Mouse (Mus musculus): ENCODE data around the gene B3gnt2. TPM values are rescaled to one million over a fixed set of nuclear protein-coding genes. Genes with fewer than 3 reads are reported as not detected.

The B3gnt2 gene
- polyA plus RNA-seq, 1 experiment, result 20.5 TPM

- no peak for TF ChIP-seq POLR2A (IDR thresholded peaks at IDR 0.05; ENCODE audit: borderline replicate concordance, low read depth, low read length)
- TF ChIP-seq CTCF (IDR thresholded peaks at IDR 0.05; ENCODE audit: low read depth, low read length), result no peak
- H3K4me3 ChIP-seq (ENCODE audit: insufficient read depth, low read length), result no peak overlapping the region
- H3K27ac ChIP-seq (ENCODE audit: insufficient read depth, low read depth, low read length), result no peak overlapping the region
- no peaks in the 10 kb centered on the region for H3K4me1 ChIP-seq (ENCODE audit: control insufficient read depth, insufficient read depth, low read length)
Observed at GRCm38 (mm10) chr11:22732907-22733306, 127.9 kb downstream of the B3gnt2 start.

DNA sequence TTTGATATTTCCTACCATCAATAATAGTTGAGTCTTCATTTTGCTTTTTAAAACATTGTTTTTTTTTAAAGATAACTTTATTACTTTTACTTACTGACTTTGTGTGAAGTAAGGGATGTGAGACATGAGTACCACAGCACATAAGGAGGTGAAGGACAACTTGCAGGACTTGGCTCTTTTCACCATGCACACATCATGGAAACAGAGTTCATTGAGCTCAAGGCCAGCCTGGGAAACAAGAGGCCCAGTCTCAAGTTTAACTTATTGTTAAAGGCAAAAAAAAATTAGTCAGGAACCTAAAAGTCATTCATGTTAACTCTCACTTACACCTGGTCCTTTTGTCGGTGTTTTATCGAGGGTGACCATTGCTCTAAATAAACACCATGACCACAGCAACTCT, 137.7 kb downstream of the B3gnt2 start:
- TF ChIP-seq POLR2A (IDR thresholded peaks at IDR 0.05; ENCODE audit: borderline replicate concordance, low read depth, low read length) (no peak), CTCF (IDR thresholded peaks at IDR 0.05; ENCODE audit: low read depth, low read length) (no peak)

GRCm38 (mm10) chr11:22720096-22720495, 140.7 kb downstream of the B3gnt2 start:
- Histone ChIP-seq H3K27ac (ENCODE audit: insufficient read depth, low read depth, low read length) (no peak overlapping the region), H3K4me1 (ENCODE audit: control insufficient read depth, insufficient read depth, low read length) (peaks cover 7% of the 10 kb centered on the region), H3K4me3 (ENCODE audit: insufficient read depth, low read length) (no peak overlapping the region)
- no peak for TF ChIP-seq CTCF (IDR thresholded peaks at IDR 0.05; ENCODE audit: low read depth, low read length)
- no peak for TF ChIP-seq POLR2A (IDR thresholded peaks at IDR 0.05; ENCODE audit: borderline replicate concordance, low read depth, low read length)

More for the DNA sequence above, 137.7 kb downstream of the B3gnt2 start:
- no peak overlapping the region for H3K27ac ChIP-seq (ENCODE audit: insufficient read depth, low read depth, low read length)
- no peak overlapping the region for H3K4me3 ChIP-seq (ENCODE audit: insufficient read depth, low read length)
- H3K4me1 ChIP-seq (ENCODE audit: control insufficient read depth, insufficient read depth, low read length), result peaks cover 7% of the 10 kb centered on the region

DNA sequence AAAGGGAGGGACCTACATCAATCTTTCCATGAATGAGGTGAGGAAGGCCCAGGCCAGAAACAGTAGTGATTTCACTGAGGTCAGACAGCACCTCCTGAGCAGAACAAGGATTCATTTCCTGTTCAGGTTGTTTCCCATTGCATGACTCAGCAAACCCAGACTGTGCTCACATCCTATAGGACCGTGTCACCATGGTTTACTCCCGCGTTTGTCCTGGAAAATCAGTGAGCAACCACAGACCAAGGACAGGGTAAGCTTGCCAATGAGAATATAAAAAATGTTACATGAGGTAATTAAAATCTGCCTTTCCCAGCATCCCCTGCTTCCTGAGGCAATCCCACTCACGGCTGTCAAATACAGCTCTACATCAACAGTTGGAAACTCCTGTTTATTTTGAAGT, 141.2 kb downstream of the B3gnt2 start:
- no peak overlapping the region for H3K27ac ChIP-seq (ENCODE audit: insufficient read depth, low read depth, low read length)
- no peak for TF ChIP-seq CTCF (IDR thresholded peaks at IDR 0.05; ENCODE audit: low read depth, low read length)
- no peak for TF ChIP-seq POLR2A (IDR thresholded peaks at IDR 0.05; ENCODE audit: borderline replicate concordance, low read depth, low read length)
- no peak overlapping the region for H3K4me3 ChIP-seq (ENCODE audit: insufficient read depth, low read length)
- peaks cover 7% of the 10 kb centered on the region for H3K4me1 ChIP-seq (ENCODE audit: control insufficient read depth, insufficient read depth, low read length)

GRCm38 (mm10) chr11:22718036-22718435, 142.7 kb downstream of the B3gnt2 start:
- Histone ChIP-seq H3K4me1 (ENCODE audit: control insufficient read depth, insufficient read depth, low read length) (peaks cover 7% of the 10 kb centered on the region), H3K27ac (ENCODE audit: insufficient read depth, low read depth, low read length) (no peak overlapping the region), H3K4me3 (ENCODE audit: insufficient read depth, low read length) (no peak overlapping the region)
- TF ChIP-seq CTCF (IDR thresholded peaks at IDR 0.05; ENCODE audit: low read depth, low read length) (no peak), POLR2A (IDR thresholded peaks at IDR 0.05; ENCODE audit: borderline replicate concordance, low read depth, low read length) (no peak)

DNA sequence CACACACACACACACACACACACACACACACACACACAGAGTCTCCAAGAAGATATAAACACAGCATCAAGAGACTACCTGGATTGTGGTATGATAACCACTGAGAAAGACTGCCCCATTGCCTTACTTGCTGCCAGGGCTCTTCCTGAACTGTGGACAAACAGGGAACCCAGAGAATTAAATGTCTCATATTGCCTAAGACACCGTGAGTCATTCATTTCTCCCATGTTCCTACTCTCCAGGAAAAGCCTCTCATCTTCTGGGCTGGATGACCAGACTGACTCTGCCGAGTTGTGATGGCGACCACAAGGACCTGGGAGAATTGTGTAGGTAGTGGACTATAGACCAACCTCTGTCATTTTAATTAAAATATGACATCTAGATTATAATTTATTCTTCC, 149.4 kb downstream of the B3gnt2 start:
- TF ChIP-seq CTCF (IDR thresholded peaks at IDR 0.05; ENCODE audit: low read depth, low read length), result no peak
- TF ChIP-seq POLR2A (IDR thresholded peaks at IDR 0.05; ENCODE audit: borderline replicate concordance, low read depth, low read length), result no peak
- Histone ChIP-seq H3K4me1 (ENCODE audit: control insufficient read depth, insufficient read depth, low read length) (peaks cover 14% of the 10 kb centered on the region), H3K27ac (ENCODE audit: insufficient read depth, low read depth, low read length) (no peak overlapping the region), H3K4me3 (ENCODE audit: insufficient read depth, low read length) (no peak overlapping the region)

GRCm38 (mm10) chr11:22710596-22710995, 150.2 kb downstream of the B3gnt2 start:
- H3K4me3 ChIP-seq (ENCODE audit: insufficient read depth, low read length), result no peak overlapping the region
- no peak overlapping the region for H3K27ac ChIP-seq (ENCODE audit: insufficient read depth, low read depth, low read length)
- H3K4me1 ChIP-seq (ENCODE audit: control insufficient read depth, insufficient read depth, low read length), result peaks cover 14% of the 10 kb centered on the region
- TF ChIP-seq CTCF (IDR thresholded peaks at IDR 0.05; ENCODE audit: low read depth, low read length) (no peak), POLR2A (IDR thresholded peaks at IDR 0.05; ENCODE audit: borderline replicate concordance, low read depth, low read length) (no peak)

Other genes starting within 250 kb of the B3gnt2 start
- 25.0 and 31.7 TPM in 2 replicates for gene Zrsr1, start 111.0 kb upstream of the B3gnt2 start, polyA plus RNA-seq (2012; ENCODE audit: insufficient read depth, insufficient read length, missing spikeins)
- gene Gm28048, start 121.1 kb upstream of the B3gnt2 start, polyA plus RNA-seq (2012; ENCODE audit: insufficient read depth, insufficient read length, missing spikeins), result 56.5 and 58.5 TPM in 2 replicates
- gene Commd1, start 121.4 kb upstream of the B3gnt2 start, polyA plus RNA-seq (2012; ENCODE audit: insufficient read depth, insufficient read length, missing spikeins), result 72.7 and 85.7 TPM in 2 replicates
- gene Cct4, start 129.6 kb upstream of the B3gnt2 start, polyA plus RNA-seq (2012; ENCODE audit: insufficient read depth, insufficient read length, missing spikeins), result 132 and 134 TPM in 2 replicates
- 8.1 and 8.3 TPM in 2 replicates for gene Fam161a, start 146.6 kb upstream of the B3gnt2 start, polyA plus RNA-seq (2012; ENCODE audit: insufficient read depth, insufficient read length, missing spikeins)